Mouse (Mus musculus) lung, postnatal 4 days (tissue): ENCODE measurements around the gene Cd86.

Experiments used
- DNase-seq, 2 experiments: peaks; one replicate each; pipeline ENCODE4 v3.0.0; 2021

Gene Cd86

DNA sequence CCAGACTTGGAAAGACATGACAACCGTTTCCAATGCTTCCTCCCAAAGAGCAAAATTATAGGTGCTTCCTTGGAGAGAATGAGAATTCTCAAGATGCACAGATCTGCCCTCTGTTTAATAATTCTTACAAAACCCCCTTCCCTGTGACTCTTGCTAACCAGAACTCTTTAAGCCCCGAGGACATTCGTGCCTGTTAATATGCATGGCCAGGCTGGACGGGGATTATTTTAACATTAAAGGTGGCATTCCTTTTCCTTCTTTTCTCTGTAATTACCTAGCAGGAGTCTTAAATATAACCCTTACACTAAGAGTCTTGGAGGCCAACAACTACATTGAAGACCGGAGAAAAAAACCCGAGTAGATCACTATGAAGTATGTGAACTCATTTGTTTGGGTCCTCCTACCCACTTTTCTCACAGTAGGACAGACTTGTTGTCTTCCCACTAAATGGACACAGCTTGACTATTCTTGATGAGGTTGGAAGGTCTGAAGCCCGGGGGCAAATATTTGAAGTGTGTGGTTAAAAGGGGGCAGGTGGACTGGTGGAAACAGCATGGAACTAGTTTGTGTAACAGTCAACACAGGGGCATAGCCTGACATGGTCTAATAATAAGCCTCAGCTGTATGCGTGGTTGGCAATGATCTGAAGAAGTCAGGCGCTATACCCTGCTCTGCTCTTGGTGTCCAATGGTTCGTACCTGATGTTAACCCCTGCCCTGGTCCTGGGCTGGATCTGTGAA is 69.0 kb downstream of the Cd86 start:
- DNase-seq, result no peak

DNA sequence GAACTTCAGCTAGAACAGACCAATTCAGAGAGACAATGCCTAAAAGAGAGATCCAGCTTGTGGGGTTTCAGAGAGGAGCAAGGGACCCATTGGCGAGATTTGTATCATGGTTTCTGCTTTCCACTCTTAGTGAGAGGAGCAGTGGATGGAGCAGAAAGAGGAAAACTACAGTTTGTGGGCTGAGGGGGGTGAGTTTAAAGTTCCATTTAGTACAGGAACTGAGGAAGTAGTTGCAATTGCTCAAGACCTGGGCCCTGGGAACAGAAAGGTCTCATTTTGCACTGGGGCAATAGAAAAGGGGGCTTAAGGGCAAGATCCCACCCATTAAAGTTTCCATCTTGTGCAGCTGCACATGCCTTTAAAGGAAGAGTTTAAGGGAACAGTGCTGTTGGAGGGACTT is 76.0 kb downstream of the Cd86 start:
- no peak for DNase-seq

DNA sequence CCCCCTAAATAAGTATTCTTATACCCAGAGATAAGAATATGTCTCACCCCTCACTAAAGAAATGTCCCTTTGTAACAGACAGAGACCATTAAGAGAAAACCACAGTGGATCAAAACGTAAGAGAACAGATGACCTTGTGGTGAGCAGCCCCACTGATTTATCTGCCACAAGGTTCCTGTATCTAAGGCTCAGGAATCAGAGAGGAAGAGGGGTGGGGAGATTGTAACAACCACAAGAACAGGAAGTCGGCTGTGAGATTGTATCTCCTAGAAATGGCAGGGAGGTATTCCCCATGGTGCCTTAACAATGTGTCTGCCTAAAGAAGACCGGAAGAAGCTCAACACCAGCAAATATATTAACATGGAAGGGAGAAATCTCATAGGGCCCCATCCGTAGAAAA is 77.9 kb downstream of the Cd86 start:
- DNase-seq, result no peak

DNA sequence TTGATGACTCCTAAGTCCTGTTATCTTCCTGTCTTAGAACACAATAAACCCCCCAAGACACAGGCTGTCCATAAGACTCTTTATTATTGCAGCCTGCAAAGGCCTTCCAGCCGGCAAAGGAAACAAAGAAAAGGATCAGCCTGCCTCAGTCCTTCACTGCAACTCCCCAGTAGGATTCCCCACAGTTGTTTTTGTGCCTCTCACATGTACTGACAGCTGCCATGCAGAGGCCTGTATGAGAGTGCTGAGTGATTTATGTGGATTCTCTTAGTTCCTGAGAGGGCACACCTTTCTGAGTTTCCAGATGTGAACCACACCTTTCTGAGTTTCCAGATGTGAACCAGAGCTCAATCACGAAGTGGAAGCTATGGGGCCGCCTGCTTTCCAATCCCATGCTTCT is 83.8 kb downstream of the Cd86 start:
- DNase-seq, result no peak

DNA sequence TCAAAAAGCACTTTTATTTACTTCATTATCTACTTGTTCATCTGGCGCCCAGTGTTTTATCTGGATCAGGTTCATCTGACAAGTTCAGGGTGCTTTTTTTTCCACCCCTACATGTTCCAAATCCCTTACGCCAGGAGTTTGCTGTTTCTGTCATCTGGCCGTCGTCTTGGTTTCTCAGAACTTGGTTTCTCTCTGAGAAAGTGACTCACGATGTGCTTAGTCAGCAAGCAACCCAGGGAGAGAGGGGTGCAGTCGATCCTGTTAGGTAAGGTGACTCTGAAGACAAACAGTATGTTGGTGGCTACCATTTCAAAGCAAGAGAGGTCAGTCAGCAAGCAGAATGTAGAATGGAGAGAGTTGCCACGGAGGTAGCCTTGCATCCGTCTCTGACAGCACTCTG is 93.9 kb downstream of the Cd86 start:
- DNase-seq, result no peak

DNA sequence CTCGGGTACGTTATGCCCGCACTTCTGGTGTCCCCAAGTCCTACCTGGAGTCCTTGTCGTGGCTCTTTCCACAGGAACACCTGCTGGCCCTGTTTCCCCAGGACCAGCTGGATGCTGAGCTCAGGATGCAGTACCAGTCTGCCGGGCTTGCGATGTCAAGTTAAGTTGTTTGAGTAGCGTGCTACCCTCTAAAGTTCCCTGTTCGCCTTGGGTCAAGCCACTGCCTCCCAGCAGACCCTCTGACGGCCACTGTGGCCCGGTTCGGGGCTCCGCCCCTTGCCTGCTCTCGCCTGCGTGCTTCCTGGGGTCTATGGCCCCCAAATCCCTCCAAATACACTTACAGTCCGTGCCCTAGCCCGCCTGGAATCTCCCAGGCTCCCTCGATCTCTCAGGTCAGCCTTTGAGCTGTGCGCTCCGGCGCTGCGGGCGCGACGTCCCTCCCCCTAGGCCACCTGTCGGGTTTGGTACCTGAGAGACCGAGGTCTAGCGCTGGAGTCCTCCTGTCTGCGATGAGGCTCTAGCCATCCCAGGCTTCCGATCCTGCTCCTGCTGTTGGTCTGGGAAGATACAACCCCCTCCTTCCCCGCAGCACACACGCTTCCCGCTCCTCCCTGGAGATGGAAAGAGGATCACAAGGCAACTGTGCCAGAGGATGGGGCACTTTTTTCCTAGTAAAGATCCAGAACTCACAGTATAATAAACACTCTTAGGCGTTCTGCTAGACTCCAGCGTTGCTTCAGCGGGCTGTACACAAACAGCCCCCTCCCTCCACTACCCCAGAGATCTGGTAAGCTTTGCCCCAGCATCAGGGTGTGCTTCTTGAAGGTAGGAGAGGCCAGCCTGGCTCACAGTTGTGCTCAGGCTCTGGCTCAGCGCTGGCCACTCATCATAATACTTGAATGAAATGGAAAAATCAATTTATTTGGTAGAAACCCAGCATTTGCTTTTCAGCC is 104.2 kb downstream of the Cd86 start, which contains the start of gene Casr:
Casr (minus strand) TSS at position 756 of the 953 bp plus-strand sequence.
- no peak for DNase-seq

DNA sequence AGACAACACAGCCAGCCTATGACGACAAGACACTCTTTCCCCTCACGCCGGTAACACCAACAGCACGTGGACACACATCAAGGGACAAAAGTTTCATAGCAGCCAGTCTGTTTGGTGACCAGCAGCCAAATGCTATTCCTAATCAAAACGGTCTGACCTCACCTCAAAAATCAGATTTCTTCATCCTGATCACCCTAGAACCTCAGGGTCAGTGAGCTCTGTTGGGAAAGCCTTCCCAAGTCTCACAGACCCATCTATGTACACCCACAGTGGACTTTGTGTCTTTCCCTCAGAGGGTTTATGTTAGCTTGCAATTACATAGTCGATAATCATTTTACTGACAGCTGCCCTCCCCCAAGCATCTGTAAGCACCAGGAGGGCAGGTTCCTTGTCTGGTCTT is 106.3 kb downstream of the Cd86 start:
- DNase-seq, result no peak

DNA sequence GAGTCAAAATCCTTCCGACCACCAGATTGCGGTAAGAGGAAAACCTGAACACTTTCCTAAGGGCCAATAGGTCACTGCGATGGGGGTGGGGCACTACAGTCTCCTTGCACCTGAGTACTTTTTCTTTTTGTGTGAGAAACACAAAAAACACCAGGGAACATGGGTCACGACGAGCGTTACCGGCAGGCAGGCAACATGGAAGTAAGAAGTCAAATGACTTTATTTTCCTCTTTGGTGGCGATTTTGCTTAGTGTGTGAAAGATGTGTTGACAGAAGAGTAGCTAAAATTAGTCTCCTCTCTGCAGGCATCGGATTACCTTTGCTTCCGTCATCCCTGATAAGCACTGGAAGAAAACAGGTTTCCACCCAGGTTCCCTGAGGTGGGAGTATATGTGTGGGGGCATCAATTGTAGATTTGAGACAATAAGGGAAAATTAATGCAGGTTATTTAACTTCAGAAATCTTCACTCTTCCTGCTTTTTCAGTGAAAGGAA is 110.2 kb downstream of the Cd86 start:
- DNase-seq, result no peak
